Mouse (Mus musculus): ENCODE measurements around the gene Fyn.

Fyn gene

GRCm38 (mm10) chr10:39597792-39598183 lies 229.1 kb downstream of the Fyn start:
- in situ Hi-C loops (cut with MboI, MseI) = no loop called here

- in situ Hi-C loops (cut with MboI, MseI) = no loop called here
Measured at GRCm38 (mm10) chr10:39599601-39600000, 230.9 kb downstream of the Fyn start.

DNA sequence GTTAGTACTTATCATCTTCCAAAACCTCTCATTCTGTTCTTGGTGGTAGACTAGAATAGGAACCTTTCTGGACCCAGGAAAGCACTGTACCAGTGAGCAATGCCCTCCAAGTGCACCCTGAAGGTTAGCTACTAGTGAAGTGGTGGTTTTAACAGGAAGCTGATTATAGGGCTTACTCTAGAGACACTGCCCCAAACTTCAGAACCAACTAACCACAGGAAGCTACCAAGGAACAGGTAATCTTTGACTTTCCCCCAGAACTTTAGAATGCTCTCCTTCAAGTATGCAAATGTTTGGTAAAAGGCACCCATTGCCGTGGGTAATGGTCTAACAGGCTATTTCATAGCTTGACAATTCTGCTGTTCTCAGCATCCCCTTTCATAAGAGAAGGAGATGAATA lies 231.5 kb downstream of the Fyn start:
- in situ Hi-C loops (cut with MboI, MseI) = no loop called here

GRCm38 (mm10) chr10:39601068-39601467 lies 232.4 kb downstream of the Fyn start:
- in situ Hi-C loops (cut with MboI, MseI) = no loop called here

- in situ Hi-C loops (cut with MboI, MseI) = no loop called here
Measured at GRCm38 (mm10) chr10:39606434-39606833, 237.8 kb downstream of the Fyn start.

DNA sequence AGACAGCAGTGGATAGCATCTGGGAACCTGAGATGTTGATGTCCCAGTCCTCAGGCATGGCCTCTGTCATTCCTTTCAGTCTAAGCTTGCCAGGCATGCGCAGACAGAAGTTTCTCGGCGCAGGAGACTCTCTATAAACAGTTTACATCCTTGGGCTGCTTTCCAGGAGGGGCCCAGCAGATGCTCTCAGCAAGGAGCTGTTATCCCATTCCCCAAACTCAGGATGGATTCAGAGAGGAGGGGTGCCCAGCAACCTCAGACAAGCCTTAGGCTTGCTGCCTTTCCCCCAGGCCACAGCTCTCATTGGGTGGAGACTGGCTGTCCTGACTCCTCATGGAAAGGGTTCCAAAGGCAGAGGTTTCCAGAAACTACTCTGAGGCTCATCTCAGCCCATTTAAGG lies 242.6 kb downstream of the Fyn start:
- in situ Hi-C loops (cut with MboI, MseI) = no loop called here

DNA sequence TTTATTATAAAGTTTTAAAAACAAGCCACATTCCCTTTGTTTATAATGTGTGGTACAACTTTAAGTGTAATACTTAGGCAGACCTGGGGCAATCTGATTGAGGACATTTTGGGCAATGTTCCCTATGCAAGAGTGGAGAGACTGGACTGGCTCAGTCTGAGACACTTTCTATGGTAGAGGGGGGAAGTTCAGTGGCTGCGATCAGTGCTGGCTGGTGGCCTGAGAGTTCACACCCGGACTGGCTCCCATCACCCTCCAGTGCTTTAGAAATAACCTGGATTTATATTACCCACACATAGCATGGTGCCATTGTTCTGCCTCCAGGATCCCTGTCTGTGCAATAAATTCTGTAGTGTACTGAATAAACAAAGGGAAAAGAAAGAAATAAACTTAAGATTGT lies 243.5 kb downstream of the Fyn start:
- in situ Hi-C loops (cut with MboI, MseI) = no loop called here

DNA sequence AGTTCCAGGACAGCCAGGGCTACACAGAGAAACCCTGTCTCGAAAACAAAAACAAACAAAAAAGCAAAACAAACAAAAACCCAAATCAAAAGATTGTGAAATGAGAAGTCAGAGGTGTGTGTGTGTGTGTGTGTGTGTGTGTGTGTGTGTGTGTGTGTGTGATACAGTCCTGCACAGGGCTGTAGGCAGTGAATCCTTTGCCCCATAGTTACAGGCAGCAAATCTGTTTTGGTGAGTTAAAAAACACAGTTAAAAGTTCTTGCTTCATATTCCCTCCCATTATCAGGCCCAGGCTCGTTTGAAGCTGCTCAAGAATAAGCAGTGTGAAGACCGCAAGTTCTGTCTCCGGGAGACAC lies 244.0 kb downstream of the Fyn start, which contains the start of gene Traf3ip2:
Gene Traf3ip2 (plus strand): TSS at position 302 of the 356 bp plus-strand sequence.
- in situ Hi-C loops (cut with MboI, MseI) = no loop called here

DNA sequence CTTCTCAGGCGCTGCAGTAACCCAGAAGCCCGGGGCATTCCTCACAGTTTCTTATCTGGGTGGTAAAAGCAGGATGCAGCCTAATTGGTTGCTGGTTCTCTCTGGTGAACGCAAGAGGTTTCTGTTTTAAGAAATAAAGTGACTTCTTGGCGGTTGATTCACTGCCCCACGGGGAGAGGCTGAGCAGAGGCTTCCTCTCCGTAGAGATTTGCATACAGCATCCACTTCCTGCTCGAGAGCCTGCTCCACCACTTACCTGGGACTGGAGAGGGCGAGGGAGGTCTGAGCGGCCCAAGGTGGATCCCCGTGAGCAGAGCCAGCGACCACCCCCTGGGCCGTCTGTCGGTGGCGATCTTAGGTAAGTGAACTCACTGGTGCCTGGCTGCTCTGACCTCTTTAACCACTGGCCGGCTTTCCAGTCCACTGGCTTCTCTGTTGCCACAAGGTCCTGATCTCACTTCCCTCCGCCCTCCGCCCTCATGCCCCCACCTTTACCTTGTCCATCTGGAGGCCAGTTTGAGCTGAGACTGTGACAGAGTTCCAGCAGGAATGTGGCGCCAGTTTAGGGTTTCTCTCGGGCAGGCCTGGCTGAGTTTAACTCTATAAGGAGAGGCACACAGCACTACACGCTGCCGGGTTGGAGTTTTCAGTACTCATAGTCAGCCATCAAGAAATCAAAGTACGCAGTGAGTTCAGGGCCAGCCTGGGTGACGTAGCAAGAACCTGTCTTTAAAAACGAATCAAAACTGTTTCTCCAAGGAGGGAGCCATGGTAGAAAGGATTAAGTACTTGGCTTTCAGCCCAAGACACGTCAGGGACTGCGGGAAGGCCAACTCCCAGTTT lies 244.6 kb downstream of the Fyn start:
- in situ Hi-C loops (cut with MboI, MseI) = no loop called here

DNA sequence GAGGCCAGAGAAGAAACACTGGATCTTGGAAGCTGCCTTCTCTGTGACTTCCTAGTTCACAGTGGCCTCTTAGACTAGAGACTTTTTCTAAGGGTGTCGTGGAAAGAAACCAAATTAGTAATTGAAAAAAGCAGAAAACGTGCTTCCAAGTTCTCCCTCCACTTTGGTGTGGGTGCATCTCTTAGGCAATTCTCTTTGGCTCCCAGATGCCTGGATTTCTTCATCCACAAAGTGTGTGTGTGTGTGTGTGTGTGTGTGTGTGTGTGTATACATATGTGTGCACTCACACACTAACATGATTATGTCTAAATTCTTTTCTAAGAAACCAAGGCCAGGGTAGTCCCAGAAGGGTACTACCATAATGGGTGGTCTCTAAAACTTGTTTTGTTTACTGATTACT lies 245.3 kb downstream of the Fyn start:
- in situ Hi-C loops (cut with MboI, MseI) = no loop called here

GRCm38 (mm10) chr10:39614676-39615075 lies 246.0 kb downstream of the Fyn start:
- in situ Hi-C loops (cut with MboI, MseI) = no loop called here

All from T-helper 2 cell (primary cell).